Mouse (Mus musculus): Measurements from ENCODE around the gene Dnaja3. TPM values are rescaled to one million over a fixed set of nuclear protein-coding genes. Genes with fewer than 3 reads are reported as not detected.
A peak's percentile ranks its signal among the peaks of the same experiment; 100 is the strongest.
"Not testable (repeated sequence)": the region's sequence is repeated elsewhere in the genome, so short reads cannot be mapped to it uniquely, and the experiment has no call there.

Dnaja3 gene
- total RNA-seq, 2 experiments from 2014 or later: 61.2 to 65.4 TPM

GRCm38 (mm10) chr16:4727526-4727925, 87.7 kb downstream of the Dnaja3 start:
- Histone ChIP-seq H3K27ac (peak overlapping the region; percentile 18; the same call in 1 of the 2 replicates), H3K4me3 (peak overlapping the region; percentile 89)
- DNase-seq (ENCODE audit: low spot score in 2 of 2): no peak
- no peak for TF ChIP-seq CTCF (conservative IDR thresholded peaks at IDR 0.05)

- Histone ChIP-seq H3K27ac (peak overlapping the region; percentile 18; the same call in 1 of the 2 replicates), H3K4me3 (peak overlapping the region; percentile 89; the same call in 1 of the 2 replicates)
- no peak for TF ChIP-seq CTCF (conservative IDR thresholded peaks at IDR 0.05)
- no peak for DNase-seq (ENCODE audit: low spot score in 2 of 2)
These were observed 88.2 kb downstream of the Dnaja3 start for GRCm38 (mm10) chr16:4727963-4728362.

- TF ChIP-seq CTCF (conservative IDR thresholded peaks at IDR 0.05): no peak
These were observed 91.1 kb downstream of the Dnaja3 start for GRCm38 (mm10) chr16:4730776-4731358.

GRCm38 (mm10) chr16:4736262-4736661, 96.5 kb downstream of the Dnaja3 start:
- no peak for DNase-seq (ENCODE audit: low spot score in 2 of 2)
- H3K4me3 ChIP-seq: no peak overlapping the region
- H3K27ac ChIP-seq: no peak overlapping the region
- TF ChIP-seq CTCF (conservative IDR thresholded peaks at IDR 0.05): no peak

More at GRCm38 (mm10) chr16:4730776-4731358, 91.1 kb downstream of the Dnaja3 start:
- Histone ChIP-seq H3K4me3 (no peak overlapping the region), H3K27ac (no peak overlapping the region)
- no peak for DNase-seq (ENCODE audit: low spot score in 2 of 2)

- no peak for DNase-seq (ENCODE audit: low spot score in 2 of 2)
- H3K4me3 ChIP-seq: no peak overlapping the region
- peak; percentile 54 for TF ChIP-seq CTCF (conservative IDR thresholded peaks at IDR 0.05)
- H3K27ac ChIP-seq: no peak overlapping the region
These were observed 100.2 kb downstream of the Dnaja3 start for GRCm38 (mm10) chr16:4739994-4740393.

GRCm38 (mm10) chr16:4742186-4742585, 102.4 kb downstream of the Dnaja3 start:
- Histone ChIP-seq H3K27ac (no peak overlapping the region; the same call in 1 of the 2 replicates), H3K4me3 (no peak overlapping the region)
- TF ChIP-seq CTCF (conservative IDR thresholded peaks at IDR 0.05): no peak
- DNase-seq (ENCODE audit: low spot score in 2 of 2): no peak

- no peak overlapping the region for H3K4me3 ChIP-seq
- no peak for DNase-seq (ENCODE audit: low spot score in 2 of 2)
- no peak for TF ChIP-seq CTCF (conservative IDR thresholded peaks at IDR 0.05)
- H3K27ac ChIP-seq: no peak overlapping the region
These were observed 112.4 kb downstream of the Dnaja3 start for GRCm38 (mm10) chr16:4752155-4752554.

GRCm38 (mm10) chr16:4754045-4754444, 114.3 kb downstream of the Dnaja3 start:
- no peak overlapping the region for H3K4me3 ChIP-seq
- no peak for TF ChIP-seq CTCF (conservative IDR thresholded peaks at IDR 0.05)
- H3K27ac ChIP-seq: peak overlapping the region; percentile 72
- no peak for DNase-seq (ENCODE audit: low spot score in 2 of 2)

- Histone ChIP-seq H3K4me3 (peak overlapping the region; percentile 41), H3K27ac (peak overlapping the region; percentile 75)
- peak; percentile 25; the same call in 1 of the 2 replicates for TF ChIP-seq CTCF (conservative IDR thresholded peaks at IDR 0.05)
- not testable (repeated sequence) for DNase-seq (ENCODE audit: low spot score in 2 of 2)
These were observed 117.0 kb downstream of the Dnaja3 start for GRCm38 (mm10) chr16:4756660-4757335.

Other genes starting within 250 kb of the Dnaja3 start
- gene Adcy9, start 219.5 kb upstream of the Dnaja3 start, total RNA-seq (2021): 100 to 1,000 TPM; 104 to 109 TPM
- gene Srl, start 98.2 kb upstream of the Dnaja3 start, total RNA-seq (2021): 10 to 100 TPM; 13.2 to 14.9 TPM
- 1 to 10 TPM; 5.3 to 6.8 TPM for gene Tfap4, start 80.1 kb upstream of the Dnaja3 start, total RNA-seq (2021)
- gene Glis2, start 45.3 kb upstream of the Dnaja3 start, total RNA-seq (2021): 10 to 100 TPM; 11.0 to 13.9 TPM
- 10 to 100 TPM; 72.3 to 75.2 TPM for gene Pam16, start 15.0 kb upstream of the Dnaja3 start, total RNA-seq (2021)
- 1 to 10 TPM; 5.7 to 6.2 TPM for gene Vasn, start within 50 bp of the Dnaja3 start, total RNA-seq (2021)
- 10 to 100 TPM; 85.6 to 93.4 TPM for gene Coro7, start 39.8 kb downstream of the Dnaja3 start, total RNA-seq (2021)
- gene Nmral1, start 79.4 kb downstream of the Dnaja3 start, total RNA-seq (2021): 10 to 100 TPM; 16.8 to 17.4 TPM
- 10 to 100 TPM; 91.8 to 92.0 TPM for gene Hmox2, start 86.4 kb downstream of the Dnaja3 start, total RNA-seq (2021)
- 100 to 1,000 TPM; 230 to 241 TPM for gene Cdip1, start 150.3 kb downstream of the Dnaja3 start, total RNA-seq (2021)
- not detected for gene 4930562C15Rik, start 195.4 kb downstream of the Dnaja3 start, total RNA-seq (2021)
- gene Ubald1, start 240.3 kb downstream of the Dnaja3 start, total RNA-seq (2021): 10 to 100 TPM; 95.8 to 96.4 TPM
- gene Mgrn1, start 246.3 kb downstream of the Dnaja3 start, total RNA-seq (2021): 100 to 1,000 TPM; 211 to 212 TPM

Measured in layer of hippocampus, adult 2 months (tissue).